In genomic region chr7:64223215-64223614, GRCm38 (mm10) we compare ENCODE assay signal across 23 mouse cellular contexts.
"Had no signal": no experiment of that assay in that cellular context is flagged by ENCODE, and none has a peak within 500 bp of the region (broad histone marks: within the 10 kb centered on the region; RNA-seq: fewer than 3 reads in every experiment).

No protein-coding gene starts in this region.

- H3K36me3 ChIP-seq: liver, embryonic 13.5 days; liver, embryonic 15.5 days; lung, embryonic 15.5 days; midbrain, embryonic 13.5 days; midbrain, embryonic 15.5 days; neural tube, embryonic 13.5 days; neural tube, embryonic 15.5 days had no signal

- H3K4me2 ChIP-seq: liver, embryonic 11.5 days; liver, embryonic 13.5 days; liver, embryonic 15.5 days; lung, embryonic 15.5 days; midbrain, embryonic 11.5 days; midbrain, embryonic 13.5 days; midbrain, embryonic 15.5 days; neural tube, embryonic 13.5 days; neural tube, embryonic 15.5 days had no signal

- H3K9me3 ChIP-seq: liver, embryonic 13.5 days; liver, embryonic 15.5 days; lung, embryonic 15.5 days; midbrain, embryonic 13.5 days; midbrain, embryonic 15.5 days; neural tube, embryonic 13.5 days; neural tube, embryonic 15.5 days had no signal

- H3K27me3 ChIP-seq: liver, embryonic 13.5 days; liver, embryonic 15.5 days; lung, embryonic 15.5 days; midbrain, embryonic 13.5 days; midbrain, embryonic 15.5 days; neural tube, embryonic 13.5 days; neural tube, embryonic 15.5 days had no signal

- H3K9ac ChIP-seq: liver, embryonic 13.5 days; liver, embryonic 15.5 days; liver, postnatal 0 days; lung, embryonic 15.5 days; midbrain, embryonic 13.5 days; midbrain, embryonic 15.5 days; neural tube, embryonic 13.5 days; neural tube, embryonic 15.5 days had no signal

- H3K4me3 ChIP-seq: liver, embryonic 13.5 days; liver, embryonic 15.5 days; lung, embryonic 15.5 days; megakaryocyte, embryonic 14.5 days; midbrain, embryonic 13.5 days; midbrain, embryonic 15.5 days; myocyte; neural tube, embryonic 13.5 days; neural tube, embryonic 15.5 days had no signal

- DNase-seq: liver, embryonic 13.5 days; liver, postnatal 0 days; lung, adult 2 months; lung, postnatal 10 days; retina, postnatal 1 day; right cerebral cortex, adult 18-20 months; right cerebral cortex, postnatal 25 days; right cerebral cortex, postnatal 4 days; spleen, adult 18-20 months; thymus, adult 18-20 months; thymus, postnatal 14 days; thymus, postnatal 36 days had no signal

- H3K27ac ChIP-seq: liver, embryonic 13.5 days; liver, embryonic 15.5 days; lung, embryonic 15.5 days; macrophage; midbrain, embryonic 13.5 days; midbrain, embryonic 15.5 days; neural tube, embryonic 13.5 days; neural tube, embryonic 15.5 days had no signal

- ATAC-seq: liver, postnatal 0 days; midbrain, embryonic 13.5 days; midbrain, embryonic 15.5 days had no signal

- H3K4me1 ChIP-seq: liver, embryonic 13.5 days; liver, embryonic 15.5 days; lung, embryonic 15.5 days; megakaryocyte, embryonic 14.5 days; midbrain, embryonic 15.5 days; neural tube, embryonic 15.5 days had no signal
